Mouse (Mus musculus): ENCODE data around the gene Cmklr1.
A peak's percentile ranks its signal among the peaks of the same experiment; 100 is the strongest.

Gene Cmklr1

GRCm38 (mm10) chr5:113650035-113650865, at the start of gene Cmklr1:
Cmklr1 (minus strand) TSS chr5:113650426.
- DNase-seq (ENCODE audit: low read depth, low spot score) = peak; percentile 27

GRCm38 (mm10) chr5:113694415-113694814, 44.2 kb upstream of the Cmklr1 start:
- DNase-seq (ENCODE audit: low read depth, low spot score) = no peak

DNA sequence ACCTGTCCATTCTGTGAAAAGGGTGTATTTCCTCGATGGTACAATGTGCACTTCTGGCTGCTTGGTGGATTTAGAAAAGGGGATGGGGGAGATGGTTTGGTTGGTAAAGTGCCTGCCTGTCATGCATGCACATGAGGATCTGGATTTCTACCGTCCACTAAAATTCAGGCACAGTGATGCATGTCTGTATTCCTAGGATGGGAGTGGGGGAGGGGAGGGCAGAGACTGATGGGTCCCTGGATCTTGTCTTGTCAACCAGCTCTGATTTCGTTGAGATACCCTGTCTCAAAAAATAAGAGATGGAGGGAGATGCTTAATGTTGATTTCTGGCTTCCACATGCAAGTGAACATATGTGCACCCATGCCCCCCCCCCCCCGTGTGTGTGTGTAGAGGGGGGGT, 43.8 kb upstream of the Cmklr1 start:
- no peak for DNase-seq (ENCODE audit: low read depth, low spot score)

GRCm38 (mm10) chr5:113693196-113693755, 43.0 kb upstream of the Cmklr1 start:
- peak; percentile 91 for DNase-seq (ENCODE audit: low read depth, low spot score)

DNA sequence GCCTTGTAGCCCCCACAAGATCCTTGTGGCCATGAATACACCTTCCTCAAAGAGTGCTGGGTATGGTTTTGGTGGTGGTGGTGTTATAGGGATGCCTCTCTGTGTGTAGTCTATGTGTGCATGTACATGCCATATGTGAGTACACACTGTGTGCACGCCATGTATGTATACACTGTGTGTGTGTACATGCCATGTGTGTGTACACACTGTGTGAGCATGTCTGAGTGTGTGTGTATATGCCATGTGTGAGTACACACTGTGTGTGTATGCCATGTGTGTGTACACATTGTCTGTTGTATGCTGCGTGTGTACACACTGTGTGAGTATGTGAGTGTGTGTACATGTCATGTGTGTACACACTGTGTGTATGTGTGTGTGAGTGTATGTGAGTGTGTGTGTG, 40.6 kb upstream of the Cmklr1 start:
- DNase-seq (ENCODE audit: low read depth, low spot score) = no peak

DNA sequence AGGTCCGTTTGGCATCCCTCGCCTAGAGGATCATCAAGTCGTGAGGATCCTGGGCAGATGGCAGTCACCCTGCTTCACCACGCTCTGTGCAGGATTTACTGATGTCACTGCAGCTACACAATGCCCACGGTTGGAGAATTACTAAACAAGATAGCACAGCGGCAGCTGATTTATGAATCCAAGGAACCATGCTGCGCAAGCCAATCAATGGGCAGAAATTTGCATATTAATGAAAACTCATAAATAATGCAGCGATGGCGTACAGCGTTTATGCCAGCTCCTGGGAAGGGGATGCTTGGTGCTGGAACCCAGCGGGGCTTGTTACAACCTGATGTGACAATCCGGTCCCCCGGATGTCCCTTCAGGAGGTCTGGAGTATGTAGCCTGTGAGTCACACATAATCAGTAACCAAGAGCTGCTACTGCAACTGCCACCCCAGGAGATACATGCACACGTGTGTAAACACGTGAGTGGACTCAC, 39.9 kb upstream of the Cmklr1 start:
- no peak for DNase-seq (ENCODE audit: low read depth, low spot score)

DNA sequence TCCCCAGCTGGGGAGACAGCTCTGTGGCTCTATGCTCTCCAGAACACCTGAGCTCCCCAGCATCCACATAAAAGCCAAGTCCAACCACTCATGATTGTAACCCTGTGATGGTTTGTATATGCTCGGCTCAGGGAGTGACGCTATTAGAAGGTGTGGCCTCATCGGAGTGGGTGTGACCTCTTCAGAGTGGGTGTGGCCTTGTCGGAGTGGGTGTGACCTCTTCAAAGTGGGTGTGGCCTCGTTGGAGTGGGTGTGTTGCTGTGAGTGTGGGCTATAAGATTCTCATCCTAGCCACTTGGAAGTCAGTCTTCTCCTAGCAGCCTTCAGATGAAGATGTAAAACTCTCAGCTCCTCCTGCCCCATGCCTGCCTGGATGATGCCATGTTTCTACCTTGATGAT, 37.3 kb upstream of the Cmklr1 start:
- peak; percentile 51 for DNase-seq (ENCODE audit: low read depth, low spot score)

DNA sequence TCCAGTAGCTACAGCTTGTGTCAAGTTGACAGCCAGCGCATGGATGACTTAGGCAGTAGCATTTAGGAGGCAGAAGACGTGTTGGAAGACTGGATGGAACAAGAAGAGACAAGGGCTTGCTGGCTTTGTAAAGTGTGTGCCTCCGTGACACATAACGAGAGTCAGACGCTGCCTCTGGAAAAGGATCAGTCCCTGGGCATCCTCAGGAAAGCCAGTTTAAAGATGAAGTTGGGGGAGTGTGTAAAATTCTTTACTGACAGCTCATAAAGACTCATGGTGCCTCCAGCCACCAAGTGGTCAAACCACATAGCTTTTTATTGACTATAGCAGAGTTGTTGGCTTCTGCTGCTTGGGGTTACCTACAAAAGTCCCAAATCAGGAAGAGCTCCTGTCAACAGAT, 35.2 kb upstream of the Cmklr1 start:
- DNase-seq (ENCODE audit: low read depth, low spot score) = no peak

DNA sequence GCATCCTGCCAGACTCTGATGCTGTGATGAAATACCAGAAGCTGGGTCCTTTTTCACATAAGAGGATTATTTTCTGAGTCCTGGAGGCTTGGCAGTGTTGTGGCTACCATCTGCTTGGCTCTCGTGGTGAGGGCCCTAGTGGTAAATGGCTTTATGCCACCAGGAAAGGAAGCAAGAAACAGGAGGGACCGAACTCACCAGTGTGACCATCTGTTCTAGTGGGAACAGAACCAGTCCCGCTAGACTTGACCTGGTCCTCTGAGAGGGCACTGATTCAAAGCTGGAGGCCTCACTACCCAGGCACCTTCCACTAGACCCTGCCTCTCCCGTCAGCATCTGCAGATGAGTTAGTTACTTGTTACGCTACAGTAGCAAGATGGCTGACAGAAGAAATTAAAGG, 33.0 kb upstream of the Cmklr1 start:
- DNase-seq (ENCODE audit: low read depth, low spot score) = no peak

- DNase-seq (ENCODE audit: low read depth, low spot score) = no peak
Observed at GRCm38 (mm10) chr5:113682472-113682871, 32.2 kb upstream of the Cmklr1 start.

DNA sequence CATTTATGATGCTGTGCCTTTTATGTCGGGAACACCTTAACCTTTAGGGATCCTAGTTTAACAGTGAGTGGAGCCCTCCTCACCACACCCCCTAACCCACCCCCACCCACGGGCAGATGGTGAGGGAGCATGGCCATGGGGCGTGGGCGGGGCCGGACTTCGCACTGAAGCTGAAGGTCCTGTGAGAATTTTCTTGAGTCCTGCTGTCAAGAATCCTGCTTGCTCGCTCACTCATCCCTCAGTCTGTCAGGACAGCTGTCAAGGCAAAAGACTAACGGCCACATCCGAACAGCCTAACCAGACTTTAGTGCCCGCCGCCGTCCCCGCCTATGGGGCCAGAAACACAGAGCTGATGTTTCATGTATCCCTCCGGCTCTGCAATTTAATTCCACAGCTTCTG, 31.0 kb upstream of the Cmklr1 start:
- DNase-seq (ENCODE audit: low read depth, low spot score) = no peak

DNA sequence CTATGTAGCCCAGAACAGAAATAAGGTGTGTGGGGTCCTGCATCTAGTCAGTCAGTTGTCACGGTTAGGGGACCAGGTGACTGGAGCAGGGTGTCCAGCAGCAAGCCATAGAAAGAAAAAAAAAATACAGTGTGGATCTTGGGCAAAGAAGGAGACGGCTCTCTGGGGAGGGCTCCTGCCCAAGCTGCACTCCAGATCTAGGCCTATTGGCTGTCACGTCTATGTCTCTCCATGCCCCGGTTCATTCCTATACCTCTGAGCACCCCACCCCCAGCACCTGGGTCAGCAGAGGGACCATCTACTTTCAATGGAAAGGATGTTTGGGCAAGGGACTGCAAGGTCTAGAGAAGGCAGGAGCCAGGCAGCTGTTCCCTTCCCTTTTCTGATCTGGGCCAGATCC, 29.3 kb upstream of the Cmklr1 start:
- no peak for DNase-seq (ENCODE audit: low read depth, low spot score)

DNA sequence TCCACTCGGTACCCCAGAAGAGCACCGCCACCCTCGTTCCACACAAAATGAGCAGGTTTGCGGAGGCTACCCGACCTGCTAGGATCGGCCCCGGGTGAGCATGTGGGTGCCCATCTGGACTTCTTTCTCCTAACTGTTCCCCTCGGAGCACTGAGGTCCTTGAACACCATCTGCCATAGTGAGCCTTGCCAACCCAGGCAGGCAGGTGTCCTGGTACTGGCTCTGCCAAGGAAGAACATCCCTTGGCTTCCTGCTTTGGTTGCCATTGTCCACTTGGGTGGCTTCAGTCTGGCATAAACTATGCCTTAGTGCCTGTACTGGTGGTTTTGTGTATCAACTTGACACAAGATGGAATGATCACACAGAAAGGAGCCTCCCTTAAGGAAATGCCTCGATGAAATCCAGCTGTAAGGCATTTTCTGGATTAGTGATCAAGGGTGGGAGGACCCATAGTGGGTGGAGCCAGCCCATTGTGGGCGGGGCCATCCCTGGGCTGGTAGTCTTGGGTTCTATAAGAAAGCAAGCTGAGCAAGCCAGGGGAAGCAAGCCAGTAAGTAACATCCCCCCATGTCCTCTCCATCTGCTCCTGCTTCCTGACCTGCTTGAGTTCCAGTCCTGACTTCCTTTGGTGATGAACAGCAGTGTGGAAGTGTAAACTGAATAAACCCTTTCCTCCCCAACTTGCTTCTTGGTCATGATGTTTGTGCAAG, 28.7 kb upstream of the Cmklr1 start:
- DNase-seq (ENCODE audit: low read depth, low spot score) = peak; percentile 43

DNA sequence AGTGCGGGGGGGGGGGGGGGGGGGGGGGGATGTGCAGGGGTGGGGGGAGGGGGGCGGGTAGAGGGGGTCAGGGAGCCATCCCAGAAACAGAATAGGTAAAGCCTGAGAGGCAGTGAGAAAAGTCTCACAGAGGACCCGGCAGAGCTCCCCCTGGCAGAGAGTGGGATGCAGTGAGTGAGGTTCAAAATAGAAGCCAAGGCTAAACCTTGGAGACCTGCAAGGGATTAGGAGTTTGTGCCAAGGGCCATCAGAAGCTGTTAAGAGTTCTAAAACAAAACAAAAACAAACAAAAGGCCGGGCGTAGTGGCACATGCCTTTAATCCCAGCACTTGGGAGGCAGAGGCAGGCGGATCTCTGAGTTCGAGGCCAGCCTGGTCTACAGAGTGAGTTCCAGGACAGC, 27.3 kb upstream of the Cmklr1 start:
- DNase-seq (ENCODE audit: low read depth, low spot score) = no peak

DNA sequence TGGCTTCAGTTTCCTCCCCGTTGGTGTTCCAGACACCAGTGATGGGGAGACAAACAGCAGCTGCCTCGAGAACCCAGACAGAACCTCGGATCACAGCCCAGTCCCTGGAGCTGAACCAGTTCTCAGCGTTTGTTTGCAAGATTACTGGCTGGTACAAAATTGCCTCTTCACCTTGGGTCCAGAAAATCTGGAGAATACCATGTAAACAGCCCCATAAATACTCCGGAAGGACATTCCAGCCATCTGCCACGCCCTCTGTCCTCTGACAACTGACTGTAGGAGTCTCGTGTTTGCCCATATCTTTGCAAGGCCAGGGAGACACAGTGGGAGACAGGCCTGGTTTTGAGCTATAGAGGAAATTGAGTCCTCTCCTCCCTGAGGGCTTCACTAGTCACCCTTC, 24.6 kb upstream of the Cmklr1 start:
- peak; percentile 54 for DNase-seq (ENCODE audit: low read depth, low spot score)

DNA sequence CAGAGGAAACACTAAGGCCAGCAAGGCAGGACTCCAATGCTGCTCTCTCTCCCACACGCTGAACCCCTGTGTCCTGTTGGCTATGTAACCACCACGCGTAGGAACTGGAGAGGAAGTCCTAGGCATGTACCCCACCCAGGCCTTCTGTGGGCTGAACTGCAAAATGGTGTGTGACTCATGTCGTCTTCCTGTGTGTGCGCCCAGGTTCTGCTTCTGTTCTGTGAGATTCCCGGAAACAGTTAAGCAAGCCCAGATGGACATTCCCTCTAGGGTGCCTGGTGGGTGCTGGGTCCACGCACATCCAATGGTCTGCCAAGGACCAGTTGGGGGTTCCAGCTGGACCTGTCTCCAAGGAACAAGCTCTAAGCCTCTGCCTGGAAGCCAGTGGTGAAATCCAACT, 22.2 kb upstream of the Cmklr1 start:
- no peak for DNase-seq (ENCODE audit: low read depth, low spot score)

DNA sequence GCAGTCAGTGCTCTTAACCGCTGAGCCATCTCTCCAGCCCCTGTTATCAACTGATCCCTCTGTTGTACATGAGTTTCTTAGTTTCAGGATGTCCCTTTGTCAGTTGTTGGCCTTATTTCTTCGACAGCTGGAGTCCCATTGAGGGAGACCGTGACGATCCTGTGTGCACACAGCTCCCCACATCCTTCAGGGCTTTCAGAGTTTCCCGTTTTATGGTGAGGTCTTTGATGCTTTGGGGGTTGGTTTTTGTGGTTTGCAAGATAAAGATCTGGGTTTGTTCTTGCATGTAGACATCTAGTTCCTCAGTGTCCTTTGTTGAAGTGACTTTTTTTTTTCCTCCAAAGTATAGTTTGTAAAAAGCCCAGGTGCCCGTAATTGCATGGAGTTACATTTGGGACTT, 20.4 kb upstream of the Cmklr1 start:
- DNase-seq (ENCODE audit: low read depth, low spot score) = no peak

DNA sequence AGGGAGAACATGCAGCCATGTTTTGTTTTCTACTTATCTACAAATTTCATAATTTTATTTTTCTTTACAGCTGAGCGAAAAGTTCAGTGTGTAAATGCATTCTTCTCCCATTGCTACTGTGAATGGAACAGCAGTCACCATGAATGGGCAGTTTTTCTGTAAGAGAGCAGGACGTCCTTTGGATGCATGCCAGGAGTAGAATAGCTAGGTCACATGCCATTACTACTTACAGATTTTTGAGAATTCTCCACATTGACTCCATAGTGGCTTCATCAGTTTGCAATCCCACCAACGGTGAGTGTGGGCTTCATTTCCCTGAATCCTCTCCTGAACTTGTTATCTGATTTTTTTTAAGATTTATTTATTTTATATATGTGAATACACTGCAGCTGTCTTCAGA, 19.9 kb upstream of the Cmklr1 start:
- no peak for DNase-seq (ENCODE audit: low read depth, low spot score)

- DNase-seq (ENCODE audit: low read depth, low spot score) = peak; percentile 87
Observed at GRCm38 (mm10) chr5:113664629-113665195, 14.5 kb upstream of the Cmklr1 start.

DNA sequence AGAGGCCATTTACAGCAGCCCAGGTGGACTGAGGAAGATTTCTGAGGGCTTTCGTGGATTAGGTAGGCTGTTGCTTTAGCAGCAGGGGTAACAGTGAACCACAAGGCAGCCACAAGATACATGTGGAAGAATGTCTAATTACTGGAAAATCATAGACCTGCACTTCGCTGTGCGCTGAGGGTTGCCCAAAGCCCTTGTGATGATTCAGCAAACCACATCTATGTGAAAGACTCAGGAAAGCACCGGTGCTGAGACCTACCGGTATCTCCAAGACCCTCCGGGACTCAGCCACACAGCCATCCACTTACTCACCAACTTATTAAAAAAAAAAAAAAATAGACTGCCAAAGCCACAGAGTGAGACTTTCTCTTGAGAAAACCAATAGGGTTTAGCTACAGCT, 13.9 kb upstream of the Cmklr1 start:
- DNase-seq (ENCODE audit: low read depth, low spot score) = no peak

DNA sequence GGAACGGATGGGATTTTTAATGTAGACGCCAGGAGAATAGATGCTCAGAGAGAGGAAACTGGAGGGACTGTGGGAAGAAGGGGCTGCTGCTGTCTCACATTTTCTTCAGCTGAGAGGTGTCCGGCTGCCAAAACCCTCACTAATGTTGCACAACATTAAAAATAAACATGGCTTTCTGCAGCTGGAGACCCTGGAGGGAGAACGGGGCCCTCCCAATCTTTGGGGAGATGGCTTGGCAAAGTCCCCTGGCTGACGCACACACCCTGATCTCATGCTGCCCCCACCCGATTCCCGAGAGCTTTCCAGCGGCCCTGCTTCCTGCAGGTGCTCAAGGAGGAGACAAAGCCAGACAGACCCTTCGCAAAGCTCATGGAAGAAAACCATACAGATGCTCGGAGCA, 10.6 kb upstream of the Cmklr1 start:
- DNase-seq (ENCODE audit: low read depth, low spot score) = no peak

GRCm38 (mm10) chr5:113654821-113655220, 4.6 kb upstream of the Cmklr1 start:
- DNase-seq (ENCODE audit: low read depth, low spot score) = no peak
